Mouse (Mus musculus) stomach, postnatal 0 days (tissue): Measurements from ENCODE around the gene Parp2. TPM values are rescaled to one million over a fixed set of nuclear protein-coding genes. Genes with fewer than 3 reads are reported as not detected.
"Not testable (repeated sequence)": the region's sequence is repeated elsewhere in the genome, so short reads cannot be mapped to it uniquely, and the experiment has no call there.

ENCODE experiments used
- ATAC-seq: fragments of 200-750 bp; cut with Nextera tagmentation; 2 replicates; pipeline ENCODE4 v1.8.0; 2017; ENCODE audit not compliant: low FRiP score, low TSS enrichment
- DNase-seq: peaks from one replicate; pipeline ENCODE4 v3.0.0-alpha.2; 2016; ENCODE audit warnings: low spot score
- H3K27ac ChIP-seq: fragments of 300-500 bp; sonication (generic); replicated peaks from 2 replicates; pipeline ENCODE4 v1.5.1; 2014; ENCODE audit warnings: mild to moderate bottlenecking, control low read depth
- H3K27me3 ChIP-seq: fragments of 300-500 bp; sonication (generic); 2 replicates; pipeline ENCODE4 v1.6.1; 2014; ENCODE audit warnings: low read length; ENCODE audit not compliant: control insufficient read depth, insufficient read depth
- H3K36me3 ChIP-seq: fragments of 300-500 bp; sonication (generic); 2 replicates; pipeline ENCODE4 v1.6.1; 2014; ENCODE audit warnings: low read length, mixed read lengths; ENCODE audit not compliant: control insufficient read depth, insufficient read depth
- H3K4me1 ChIP-seq: fragments of 300-500 bp; sonication (generic); replicated peaks from 2 replicates; pipeline ENCODE4 v1.6.1; 2014; ENCODE audit warnings: antibody characterized with exemption; ENCODE audit not compliant: control insufficient read depth, insufficient read depth
- H3K4me2 ChIP-seq: fragments of 300-500 bp; sonication (generic); replicated peaks from 2 replicates; pipeline ENCODE4 v1.6.1; 2014; ENCODE audit warnings: low read depth, mild to moderate bottlenecking, control low read depth, moderate library complexity
- H3K4me3 ChIP-seq: fragments of 300-500 bp; sonication (generic); 2 replicates; pipeline ENCODE4 v1.5.1; 2014; ENCODE audit warnings: low read depth, low read length, control low read depth
- H3K9ac ChIP-seq: fragments of 300-500 bp; sonication (generic); 2 replicates; pipeline ENCODE4 v1.6.1; 2014; ENCODE audit warnings: mild to moderate bottlenecking, low read length, control low read depth, mixed read lengths
- H3K9me3 ChIP-seq: fragments of 300-500 bp; sonication (generic); 2 replicates; pipeline ENCODE4 v1.6.1; 2016; ENCODE audit warnings: low read length; ENCODE audit not compliant: control insufficient read depth
- CTCF ChIP-seq: IDR thresholded peaks from 2 replicates; pipeline ENCODE4 v1.5.1; 2016; ENCODE audit warnings: antibody characterized with exemption, low read depth, mild to moderate bottlenecking, moderate library complexity
- EP300 ChIP-seq: optimal IDR thresholded peaks from 2 replicates; pipeline ENCODE3; 2016; ENCODE audit warnings: antibody characterized with exemption
- WGBS: fragments of 180-500 bp; shearing (Covaris S2); extraction: QIAGEN DNeasy Blood & Tissue Kit; methylation state at CpG from one replicate; pipeline ENCODE4 v1.1.7; 2014; 5-methylcytosine and 5-hydroxymethylcytosine counted together
- polyA plus RNA-seq: library from polyadenylated mRNA; unstranded; fragments of >200 nt; fragmentation: Nextera tagmentation; extraction: Ambion mirVana; gene quantifications from 2 replicates; pipeline ENCODE4 v1.2.1, GENCODE M21; 2015

Parp2 gene
- polyA plus RNA-seq, 1 experiment from 2014 or later: 28.7 TPM

DNA sequence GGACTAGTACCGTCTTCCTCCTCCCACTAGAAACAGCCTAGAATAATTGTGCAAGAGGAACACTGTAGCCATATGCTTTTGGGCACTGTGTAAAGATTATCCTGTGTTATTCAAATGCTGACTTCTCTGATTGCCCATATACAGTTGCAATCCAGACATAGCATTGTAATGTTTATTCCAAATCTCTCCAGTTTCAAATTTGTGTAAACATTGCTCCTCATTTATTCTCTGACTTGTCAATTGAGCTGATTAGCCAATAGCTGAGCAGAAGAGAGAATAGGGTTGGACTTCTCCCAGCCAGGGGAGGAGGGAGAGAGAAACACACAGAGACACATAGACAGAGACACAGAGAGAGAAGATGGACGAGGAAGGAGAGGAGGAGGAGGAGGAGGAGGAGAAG lies 26.8 kb downstream of the Parp2 start:
- Histone ChIP-seq H3K27ac (peak overlapping the region; percentile 73), H3K27me3 (no peaks in the 10 kb centered on the region), H3K4me2 (no peak overlapping the region), H3K9ac (no peak overlapping the region), H3K4me1 (no peaks in the 10 kb centered on the region), H3K4me3 (no peak overlapping the region), H3K9me3 (no peaks in the 10 kb centered on the region), H3K36me3 (no peaks in the 10 kb centered on the region; the same call in none of the 2 replicates)
- DNase-seq: no peak
- WGBS: 30% methylated on average over 2 of the region's 2 CpGs
- TF ChIP-seq EP300: no peak
- no peak for TF ChIP-seq CTCF
- ATAC-seq: peak; percentile 62; the same call in 1 of the 2 replicates

DNA sequence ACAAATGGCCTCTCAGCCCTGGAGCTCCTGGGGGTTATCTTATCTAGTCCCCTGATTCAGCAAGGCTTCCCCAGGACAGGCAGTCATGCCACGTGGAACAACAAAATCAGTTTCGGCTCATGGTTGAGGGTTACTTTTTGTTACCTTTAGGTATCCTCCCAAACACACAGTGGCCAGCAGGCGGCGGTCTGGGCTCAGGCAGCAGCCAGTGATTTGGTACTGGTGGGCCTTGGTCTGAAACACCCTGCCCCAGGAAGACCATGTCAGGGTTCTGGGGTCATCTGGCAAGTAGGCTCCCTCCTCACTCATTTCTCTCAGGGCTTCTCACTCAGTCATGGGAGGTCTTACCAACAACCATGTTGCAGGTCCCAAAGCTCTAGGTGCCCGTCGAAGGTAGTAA lies 29.6 kb downstream of the Parp2 start:
- no peaks in the 10 kb centered on the region for H3K4me1 ChIP-seq
- no peak for DNase-seq
- no peaks in the 10 kb centered on the region for H3K27me3 ChIP-seq
- no peak overlapping the region for H3K4me3 ChIP-seq
- no peak overlapping the region for H3K4me2 ChIP-seq
- H3K27ac ChIP-seq: no peak overlapping the region
- TF ChIP-seq EP300: no peak
- TF ChIP-seq CTCF: peak; percentile 63
- H3K36me3 ChIP-seq: no peaks in the 10 kb centered on the region; the same call in none of the 2 replicates
- no peak for ATAC-seq
- H3K9me3 ChIP-seq: no peaks in the 10 kb centered on the region
- WGBS: 69% methylated on average over 6 of the region's 6 CpGs
- H3K9ac ChIP-seq: no peak overlapping the region

DNA sequence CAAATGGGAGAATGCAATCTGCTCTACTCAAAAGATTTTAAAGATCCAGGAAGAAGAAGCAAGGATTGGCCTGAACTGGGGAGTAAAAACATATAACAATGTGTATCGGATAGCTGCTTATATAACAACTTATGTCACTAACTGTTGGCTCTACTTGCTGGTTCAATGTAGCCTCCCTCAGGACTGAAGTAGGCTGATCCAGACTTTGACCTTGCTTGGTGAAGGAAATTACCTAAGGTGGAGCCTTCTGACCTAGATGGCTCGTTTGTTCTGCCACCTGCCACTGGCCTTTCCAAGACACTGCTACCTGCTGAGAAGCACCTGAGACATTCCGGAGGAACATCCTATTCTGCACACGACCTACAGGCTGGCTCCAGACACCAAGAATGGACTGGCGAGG lies 48.1 kb downstream of the Parp2 start:
- DNase-seq: no peak
- Histone ChIP-seq H3K4me2 (no peak overlapping the region), H3K27me3 (no peaks in the 10 kb centered on the region), H3K36me3 (peaks cover 18% of the 10 kb centered on the region), H3K4me3 (no peak overlapping the region), H3K27ac (no peak overlapping the region), H3K9me3 (no peaks in the 10 kb centered on the region), H3K9ac (no peak overlapping the region), H3K4me1 (no peaks in the 10 kb centered on the region)
- 82% methylated on average over 5 of the region's 5 CpGs for WGBS
- ATAC-seq: no peak
- TF ChIP-seq EP300 (no peak), CTCF (no peak)

DNA sequence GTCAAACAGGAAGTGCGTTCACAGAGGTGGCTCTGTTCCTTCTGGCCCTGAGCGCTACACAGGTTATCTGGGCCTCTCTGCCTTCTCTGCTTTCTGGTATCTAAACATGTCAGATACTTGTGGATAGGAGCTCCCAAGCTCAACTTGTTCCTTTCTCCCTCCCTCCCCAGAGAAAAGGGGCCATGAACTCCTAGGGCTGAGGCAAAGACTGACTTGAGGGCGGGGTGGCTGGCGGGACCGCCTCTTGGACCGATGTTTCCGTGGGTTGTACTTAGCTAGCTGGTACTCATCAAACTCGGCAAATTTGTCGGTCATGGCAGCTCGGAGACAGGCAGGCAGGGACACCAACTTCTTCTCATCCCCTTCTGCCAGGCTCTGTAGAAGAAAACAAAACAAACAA lies 55.0 kb downstream of the Parp2 start:
- 90% methylated on average over 10 of the region's 10 CpGs for WGBS
- no peaks in the 10 kb centered on the region for H3K4me1 ChIP-seq
- no peak for TF ChIP-seq CTCF
- TF ChIP-seq EP300: no peak
- H3K4me3 ChIP-seq: no peak overlapping the region
- H3K9me3 ChIP-seq: no peaks in the 10 kb centered on the region
- no peak overlapping the region for H3K9ac ChIP-seq
- H3K36me3 ChIP-seq: peaks cover 13% of the 10 kb centered on the region
- no peak for ATAC-seq
- no peaks in the 10 kb centered on the region for H3K27me3 ChIP-seq
- H3K4me2 ChIP-seq: no peak overlapping the region
- no peak for DNase-seq
- H3K27ac ChIP-seq: no peak overlapping the region

DNA sequence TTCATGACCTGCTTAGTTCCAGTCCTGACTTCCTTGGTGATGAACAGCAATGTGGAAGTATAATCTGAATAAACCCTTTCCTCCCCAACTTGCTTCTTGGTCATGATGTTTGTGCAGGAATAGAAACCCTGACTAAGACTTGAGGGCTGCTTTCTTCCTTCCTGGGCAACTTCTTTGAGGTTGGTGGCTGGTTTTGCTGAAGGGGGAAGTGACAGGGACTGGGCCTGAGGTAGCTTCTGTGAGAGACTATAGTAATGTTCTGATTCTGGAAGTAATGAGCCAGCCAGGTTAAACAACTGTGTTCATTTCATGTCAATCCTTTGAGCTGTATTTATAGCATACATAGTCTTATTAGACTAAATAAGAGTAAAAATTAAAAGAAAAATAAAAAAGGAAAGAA lies 57.4 kb downstream of the Parp2 start:
- H3K4me1 ChIP-seq, DNase-seq, ATAC-seq, H3K4me3 ChIP-seq, H3K9ac ChIP-seq, H3K9me3 ChIP-seq, H3K27me3 ChIP-seq, H3K27ac ChIP-seq, H3K4me2 ChIP-seq: not testable (repeated sequence)
- peaks cover 13% of the 10 kb centered on the region for H3K36me3 ChIP-seq

DNA sequence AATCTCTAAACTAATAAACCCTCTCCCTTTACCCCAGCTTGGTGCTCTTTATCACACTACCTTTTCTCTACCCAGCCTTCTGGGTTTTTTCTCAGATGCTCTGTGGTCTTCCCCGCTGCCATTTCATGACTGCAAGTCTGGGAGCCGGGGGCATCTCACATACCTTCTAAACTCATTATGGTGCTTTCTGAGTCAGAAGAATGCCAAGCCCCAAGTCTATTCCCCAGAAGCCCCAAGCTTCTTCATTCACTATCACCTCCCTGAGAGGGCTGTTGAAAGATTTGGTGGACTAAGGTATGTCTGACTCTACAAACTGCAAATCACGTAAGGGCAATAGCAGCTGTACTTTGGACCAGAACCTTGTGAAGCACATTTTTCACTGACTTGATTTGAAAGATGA lies 59.3 kb downstream of the Parp2 start:
- no peak overlapping the region for H3K9ac ChIP-seq
- no peaks in the 10 kb centered on the region for H3K4me1 ChIP-seq
- no peak overlapping the region for H3K27ac ChIP-seq
- no peak overlapping the region for H3K4me2 ChIP-seq
- DNase-seq (no peak), ATAC-seq (no peak)
- WGBS: 91% methylated on average over 3 of the region's 3 CpGs
- H3K4me3 ChIP-seq: no peak overlapping the region
- H3K9me3 ChIP-seq: no peaks in the 10 kb centered on the region
- TF ChIP-seq CTCF (no peak), EP300 (no peak)
- H3K36me3 ChIP-seq: 0 out of 2 replicates have a peak, but pooled peaks cover 2% of the 10 kb centered on the region
- no peaks in the 10 kb centered on the region for H3K27me3 ChIP-seq
